Comparison of ENCODE assay signal across 13 mouse cellular contexts in the genomic region with DNA sequence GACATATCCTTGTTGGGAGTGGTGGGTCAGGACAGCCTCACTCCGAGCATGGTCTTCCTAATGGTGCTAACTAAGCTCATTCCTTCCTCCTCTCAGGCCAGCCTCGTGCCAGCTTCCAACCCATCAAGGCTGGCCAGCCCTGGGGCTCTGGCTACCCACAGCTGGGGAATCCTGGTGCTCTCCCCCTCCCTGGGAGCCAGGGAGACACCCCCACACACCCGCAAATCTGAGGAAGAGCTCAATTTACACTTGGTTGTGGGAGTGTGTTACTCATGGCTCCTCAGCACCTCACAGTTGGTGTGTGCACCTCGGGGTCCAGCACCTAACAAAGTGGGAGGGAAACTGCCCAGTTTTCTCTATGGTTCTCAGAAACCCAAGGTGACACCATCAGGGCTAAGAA. TPM values are rescaled to one million over a fixed set of nuclear protein-coding genes. Genes with fewer than 3 reads are reported as not detected.
DNase-seq lines count a peak whose midpoint lies in the region; ATAC-seq and TF ChIP-seq lines count a peak whose summit lies in the region.
"Had no signal": no experiment of that assay in that cellular context is flagged by ENCODE, and none has a peak within 500 bp of the region (broad histone marks: within the 10 kb centered on the region; RNA-seq: fewer than 3 reads in every experiment).

No protein-coding gene starts in this region.

- H3K4me2 ChIP-seq in heart, embryonic 13.5 days, result no peak overlapping the region
- H3K4me2 ChIP-seq in limb, embryonic 14.5 days (replicated peaks; ENCODE audit: low read depth, low read length, severe bottlenecking), result no peak overlapping the region
- H3K4me2 ChIP-seq: forebrain, embryonic 12.5 days; stomach, embryonic 15.5 days had no signal

- no peak for DNase-seq in heart, postnatal 14 days
- DNase-seq in right cerebral cortex, postnatal 25 days, result peak; percentile 66
- no peak for DNase-seq in right cerebral cortex, postnatal 4 days
- DNase-seq in limb, embryonic 14.5 days (ENCODE audit: low spot score), result no peak
- no peak for DNase-seq in cerebellum, adult 18-20 months
- DNase-seq in lung, adult 18-20 months, result no peak
- DNase-seq: kidney, adult 9 months had no signal

- no peaks in the 10 kb centered on the region for H3K36me3 ChIP-seq in heart, embryonic 13.5 days
- no peaks in the 10 kb centered on the region for H3K36me3 ChIP-seq in limb, embryonic 14.5 days (ENCODE audit: control insufficient read depth, insufficient read depth, low read length)
- H3K36me3 ChIP-seq: forebrain, embryonic 12.5 days; stomach, embryonic 15.5 days had no signal

- peak overlapping the region; percentile 70 for H3K9ac ChIP-seq in heart, embryonic 13.5 days
- no peak overlapping the region for H3K9ac ChIP-seq in limb, embryonic 14.5 days (ENCODE audit: low read depth, low read length, severe bottlenecking)
- H3K9ac ChIP-seq: forebrain, embryonic 12.5 days; stomach, embryonic 15.5 days had no signal

- H3K4me3 ChIP-seq in heart, embryonic 13.5 days, result no peak overlapping the region
- H3K4me3 ChIP-seq in limb, embryonic 14.5 days (replicated peaks; ENCODE audit: low read length), result no peak overlapping the region
- H3K4me3 ChIP-seq: forebrain, embryonic 12.5 days; stomach, embryonic 15.5 days had no signal

- H3K4me1 ChIP-seq in heart, embryonic 13.5 days, result peaks cover 82% of the 10 kb centered on the region
- peaks cover 60% of the 10 kb centered on the region for H3K4me1 ChIP-seq in limb, embryonic 14.5 days (ENCODE audit: control insufficient read depth, insufficient read depth, low read length)

- 31% methylated on average over 4 of the region's 4 CpGs for WGBS in heart, embryonic 13.5 days
- WGBS in limb, embryonic 14.5 days, result 45% methylated on average over 4 of the region's 4 CpGs

- peak overlapping the region; percentile 90 for H3K27ac ChIP-seq in heart, embryonic 13.5 days (replicated peaks)
- peak overlapping the region; percentile 16; the same call in 1 of the 2 replicates for H3K27ac ChIP-seq in limb, embryonic 14.5 days (replicated peaks; ENCODE audit: low read depth, low read length)
- H3K27ac ChIP-seq: stomach, embryonic 15.5 days had no signal

- no peak for ATAC-seq in heart, embryonic 13.5 days (ENCODE audit: extremely low read depth, insufficient number of reproducible peaks, low FRiP score, low TSS enrichment)
- no peak for ATAC-seq in limb, embryonic 14.5 days (ENCODE audit: low FRiP score, low read depth)
- ATAC-seq: lung, postnatal 0 days had no signal

- no peaks in the 10 kb centered on the region for H3K27me3 ChIP-seq in heart, embryonic 13.5 days (replicated peaks)
- no peaks in the 10 kb centered on the region for H3K27me3 ChIP-seq in limb, embryonic 14.5 days (ENCODE audit: control insufficient read depth, insufficient read depth, low read length)
- H3K27me3 ChIP-seq: stomach, embryonic 15.5 days had no signal

- no peak for TF ChIP-seq POLR2A in limb, embryonic 14.5 days (IDR thresholded peaks at IDR 0.05; ENCODE audit: borderline replicate concordance, extremely low read depth, insufficient read depth, insufficient read length)

- H3K9me3 ChIP-seq in heart, embryonic 13.5 days, result no peaks in the 10 kb centered on the region
- H3K9me3 ChIP-seq in limb, embryonic 14.5 days (ENCODE audit: control insufficient read depth, low read length), result no peaks in the 10 kb centered on the region
- H3K9me3 ChIP-seq: forebrain, embryonic 12.5 days; stomach, embryonic 15.5 days had no signal

- intact Hi-C loops in heart, postnatal 14 days (cut with DNase I), result no loop called here

RNA-seq across cellular contexts. Expression of gene Cacna1h, which starts 22.3 kb away (rescaled TPM):
- 6.5 and 8.1 TPM in 2 replicates for polyA plus RNA-seq in heart, embryonic 13.5 days (2015; fragmentation: Nextera tagmentation; extraction: Ambion mirVana)
- 1 to 10 TPM; 4.9 to 8.1 TPM for total RNA-seq in heart, postnatal 14 days (2021)
- 58.0 and 73.0 TPM in 2 replicates for polyA plus RNA-seq in limb, embryonic 14.5 days (2012; rRNA removed)
- polyA plus RNA-seq in limb, embryonic 14.5 days (2014; fragmentation: Nextera tagmentation; extraction: Ambion mirVana), result 6.9 TPM in 2 replicates

RNA-seq across cellular contexts. Expression of gene Tpsg1, which starts 42.2 kb away (rescaled TPM):
- 0.78 TPM in 1 of 2 replicates, not detected in the other for polyA plus RNA-seq in heart, embryonic 13.5 days (2015; fragmentation: Nextera tagmentation; extraction: Ambion mirVana)
- not detected for total RNA-seq in heart, postnatal 14 days (2021)
- polyA plus RNA-seq in limb, embryonic 14.5 days (2012; rRNA removed), result 11.3 and 14.6 TPM in 2 replicates
- polyA plus RNA-seq in limb, embryonic 14.5 days (2014; fragmentation: Nextera tagmentation; extraction: Ambion mirVana), result 10.2 and 14.6 TPM in 2 replicates

RNA-seq across cellular contexts. Expression of gene Tekt4, which starts 43.2 kb away (rescaled TPM):
- 0.23 and 0.47 TPM in 2 replicates for polyA plus RNA-seq in heart, embryonic 13.5 days (2015; fragmentation: Nextera tagmentation; extraction: Ambion mirVana)
- total RNA-seq in heart, postnatal 14 days (2021), result under 1 TPM in 1 of 2 experiments, not detected in 1; 0.50 TPM
- polyA plus RNA-seq in limb, embryonic 14.5 days (2012; rRNA removed), result 0.05 and 0.08 TPM in 2 replicates
- polyA plus RNA-seq in limb, embryonic 14.5 days (2014; fragmentation: Nextera tagmentation; extraction: Ambion mirVana), result not detected in 2 replicates
- total RNA-seq: adrenal gland, postnatal 4 days had no signal
- polyA plus RNA-seq: limb, embryonic 11.5 days had no signal

RNA-seq across cellular contexts. Expression of gene Tpsb2, which starts 45.1 kb away (rescaled TPM):
- polyA plus RNA-seq in heart, embryonic 13.5 days (2015; fragmentation: Nextera tagmentation; extraction: Ambion mirVana), result not detected in 2 replicates
- 1 to 10 TPM; 5.2 to 5.7 TPM for total RNA-seq in heart, postnatal 14 days (2021)
- polyA plus RNA-seq in limb, embryonic 14.5 days (2012; rRNA removed), result 31.8 and 35.9 TPM in 2 replicates
- 38.0 and 83.8 TPM in 2 replicates for polyA plus RNA-seq in limb, embryonic 14.5 days (2014; fragmentation: Nextera tagmentation; extraction: Ambion mirVana)
- polyA plus RNA-seq: forebrain, embryonic 12.5 days; limb, embryonic 11.5 days had no signal
